Mouse (Mus musculus): Measurements from ENCODE around the gene Agpat1.

Agpat1 gene

GRCm38 (mm10) chr17:34629796-34630603, 25.9 kb downstream of the Agpat1 start:
- in situ Hi-C loops (cut with MboI): no loop called here

- in situ Hi-C loops (cut with MboI): no loop called here
Measured at GRCm38 (mm10) chr17:34630761-34631301, 26.8 kb downstream of the Agpat1 start.

GRCm38 (mm10) chr17:34631647-34632046, 27.6 kb downstream of the Agpat1 start:
- in situ Hi-C loops (cut with MboI): no loop called here

GRCm38 (mm10) chr17:34632261-34632691, 28.2 kb downstream of the Agpat1 start:
- in situ Hi-C loops (cut with MboI): no loop called here

- in situ Hi-C loops (cut with MboI): no loop called here
Measured at GRCm38 (mm10) chr17:34635671-34636070, 31.6 kb downstream of the Agpat1 start.

GRCm38 (mm10) chr17:34637459-34637858, 33.4 kb downstream of the Agpat1 start:
- in situ Hi-C loops (cut with MboI): no loop called here

- in situ Hi-C loops (cut with MboI): no loop called here
Measured at GRCm38 (mm10) chr17:34639461-34640255, 35.6 kb downstream of the Agpat1 start.

- in situ Hi-C loops (cut with MboI): no loop called here
Measured at GRCm38 (mm10) chr17:34640778-34641601, 36.9 kb downstream of the Agpat1 start.

GRCm38 (mm10) chr17:34641945-34642344, 37.9 kb downstream of the Agpat1 start:
- in situ Hi-C loops (cut with MboI): no loop called here

- in situ Hi-C loops (cut with MboI): no loop called here
Measured at GRCm38 (mm10) chr17:34643379-34643778, 39.3 kb downstream of the Agpat1 start.

- in situ Hi-C loops (cut with MboI): no loop called here
Measured at GRCm38 (mm10) chr17:34643944-34644343, 39.9 kb downstream of the Agpat1 start.

- in situ Hi-C loops (cut with MboI): no loop called here
Measured at GRCm38 (mm10) chr17:34644608-34645007, 40.5 kb downstream of the Agpat1 start, which contains the start of gene Fkbpl. Gene Fkbpl, plus strand, starts transcription at chr17:34644764.

- in situ Hi-C loops (cut with MboI): no loop called here
Measured at GRCm38 (mm10) chr17:34645256-34645829, 41.3 kb downstream of the Agpat1 start.

- in situ Hi-C loops (cut with MboI): no loop called here
Measured at GRCm38 (mm10) chr17:34645831-34646511, 41.9 kb downstream of the Agpat1 start.

GRCm38 (mm10) chr17:34646906-34647787, 43.1 kb downstream of the Agpat1 start, which contains the start of gene Atf6b:
Gene Atf6b, plus strand, starts transcription at chr17:34647146.
- in situ Hi-C loops (cut with MboI): no loop called here

GRCm38 (mm10) chr17:34648141-34648890, 44.3 kb downstream of the Agpat1 start:
- in situ Hi-C loops (cut with MboI): no loop called here

GRCm38 (mm10) chr17:34649106-34649864, 45.2 kb downstream of the Agpat1 start:
- in situ Hi-C loops (cut with MboI): no loop called here

- in situ Hi-C loops (cut with MboI): no loop called here
Measured at GRCm38 (mm10) chr17:34650781-34651180, 46.7 kb downstream of the Agpat1 start.

All from mature B cell (primary cell).